Mouse (Mus musculus) MEL-GATA-1-ER (cell line): ENCODE measurements around the gene Pou6f2.

Source experiments
- DNase-seq: peaks from one replicate; pipeline ENCODE4 v3.0.0-alpha.2; 2012; ENCODE audit warnings: low read depth; ENCODE audit errors: extremely low read depth

Pou6f2 gene

DNA sequence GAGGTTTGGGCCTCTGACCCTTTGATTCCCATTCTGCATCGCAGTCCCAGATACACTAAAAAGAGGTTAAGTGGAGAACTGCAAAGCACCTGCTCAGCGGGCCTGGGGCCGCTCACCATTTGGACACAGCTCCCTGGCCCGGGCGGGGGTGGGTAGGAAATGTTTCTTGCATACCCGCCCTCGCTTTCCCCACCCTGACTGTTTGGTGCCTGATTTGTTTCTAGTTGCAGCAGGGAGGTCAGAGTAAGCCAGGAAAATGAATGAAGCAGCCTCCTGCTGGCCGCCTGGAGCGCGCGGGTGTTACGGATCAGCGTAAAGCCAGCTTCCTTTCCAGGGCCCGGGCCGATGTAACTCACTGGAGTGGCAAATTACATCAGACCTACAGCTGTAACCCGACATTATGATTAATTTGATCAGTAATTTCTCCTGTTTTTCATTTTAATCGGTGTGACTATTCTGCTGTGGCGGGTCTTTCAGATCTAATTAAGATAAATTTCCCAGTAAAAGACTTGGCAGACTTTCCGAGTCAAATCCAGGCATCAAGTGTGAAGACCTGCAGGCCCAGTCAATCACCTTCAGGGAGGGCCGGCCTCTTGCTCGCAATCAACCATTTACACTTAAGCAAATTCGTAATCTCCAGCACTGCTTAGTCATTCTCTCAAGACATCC lies 178.8 kb downstream of the Pou6f2 start:
- no peak for DNase-seq

DNA sequence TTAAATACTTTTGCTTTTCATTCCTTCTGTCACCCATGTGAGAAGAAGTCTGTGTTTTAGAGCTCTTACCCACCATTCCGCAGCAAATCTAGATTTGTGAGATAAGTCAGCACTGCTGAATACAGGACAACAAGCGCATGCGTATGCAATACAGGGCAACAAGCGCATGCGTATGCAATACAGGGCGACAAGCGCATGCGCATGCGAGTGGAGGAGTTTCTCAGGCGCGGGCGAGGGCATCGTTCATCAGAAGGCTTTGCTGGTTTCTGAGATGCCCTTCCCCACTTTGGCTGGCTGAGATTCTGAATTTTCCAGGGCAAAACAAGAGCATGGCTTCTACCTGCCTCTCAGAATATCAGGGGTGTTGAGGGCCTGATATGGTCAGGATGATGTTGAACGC lies 186.2 kb downstream of the Pou6f2 start:
- no peak for DNase-seq

DNA sequence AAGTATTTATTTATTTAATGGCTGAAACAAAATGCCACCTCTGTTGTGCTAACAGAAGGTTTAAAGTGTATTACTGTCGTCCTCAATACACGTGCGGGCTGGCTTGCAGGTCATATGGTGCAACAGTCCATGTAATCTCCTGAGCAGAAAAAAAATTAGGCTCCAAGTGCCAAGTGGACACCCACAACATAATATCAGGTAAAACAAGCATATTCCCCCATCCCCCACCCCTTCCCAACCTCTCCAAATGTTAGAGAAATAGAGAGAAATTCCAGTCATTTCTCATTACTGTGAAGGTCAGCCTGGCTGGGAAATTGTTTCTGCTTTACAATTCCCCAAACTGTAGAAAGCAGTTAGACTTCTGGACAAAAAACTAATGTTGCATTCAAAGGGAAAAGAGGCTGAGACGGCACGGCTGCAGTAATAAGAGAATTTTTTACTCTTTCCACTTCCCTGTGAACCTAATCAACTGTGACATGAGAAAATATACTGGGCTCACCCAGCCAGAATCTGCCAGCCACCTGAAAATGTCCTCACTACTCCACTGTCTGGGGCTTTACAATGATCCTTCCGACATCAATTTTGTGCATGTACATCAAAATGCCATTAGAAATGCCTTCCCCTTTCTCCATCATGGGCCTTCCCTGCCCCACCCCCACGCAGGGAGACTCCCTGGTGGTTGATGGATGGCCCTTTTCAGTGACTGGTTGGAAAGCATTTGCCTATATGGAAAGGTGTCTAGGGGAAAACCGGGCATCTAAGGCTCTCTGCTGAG lies 192.8 kb downstream of the Pou6f2 start:
- no peak for DNase-seq

DNA sequence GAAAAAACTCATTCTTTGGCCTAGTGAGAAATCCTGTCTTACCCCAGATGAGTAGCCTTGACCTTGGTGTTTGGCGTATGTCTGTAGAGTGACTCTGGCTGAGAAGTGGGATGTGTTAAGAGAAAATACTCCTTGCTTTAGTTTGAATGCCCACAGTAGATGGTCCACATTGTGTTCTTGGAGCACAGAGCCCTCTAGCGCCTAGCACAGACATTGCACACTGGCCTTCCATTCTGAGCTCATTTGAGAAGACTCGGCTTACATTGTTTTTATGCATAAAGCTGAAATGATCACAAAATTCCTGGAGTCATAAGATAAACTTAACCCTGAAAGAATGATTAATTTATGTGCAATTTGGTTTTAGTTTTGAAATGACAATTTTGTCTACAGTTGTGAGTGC lies 223.5 kb downstream of the Pou6f2 start:
- no peak for DNase-seq

DNA sequence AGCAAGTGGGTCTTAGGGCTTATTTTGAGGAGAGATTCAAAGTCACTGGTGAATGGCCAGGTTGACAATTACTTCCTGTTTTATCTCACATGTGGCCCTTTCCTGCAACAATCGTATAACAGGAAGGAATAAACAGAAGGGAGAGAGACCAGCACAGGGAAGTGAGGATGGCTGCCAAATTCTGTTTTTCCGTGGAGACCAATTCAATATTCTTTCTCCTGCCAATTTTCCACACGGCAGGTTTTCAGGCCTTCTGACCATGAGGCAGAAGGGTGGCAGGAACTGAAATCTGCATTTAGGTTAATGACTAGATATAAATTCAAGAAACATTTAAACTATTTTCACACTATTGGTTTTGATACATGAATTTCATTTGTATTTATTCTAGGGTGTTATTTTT lies 224.5 kb downstream of the Pou6f2 start:
- DNase-seq = no peak

DNA sequence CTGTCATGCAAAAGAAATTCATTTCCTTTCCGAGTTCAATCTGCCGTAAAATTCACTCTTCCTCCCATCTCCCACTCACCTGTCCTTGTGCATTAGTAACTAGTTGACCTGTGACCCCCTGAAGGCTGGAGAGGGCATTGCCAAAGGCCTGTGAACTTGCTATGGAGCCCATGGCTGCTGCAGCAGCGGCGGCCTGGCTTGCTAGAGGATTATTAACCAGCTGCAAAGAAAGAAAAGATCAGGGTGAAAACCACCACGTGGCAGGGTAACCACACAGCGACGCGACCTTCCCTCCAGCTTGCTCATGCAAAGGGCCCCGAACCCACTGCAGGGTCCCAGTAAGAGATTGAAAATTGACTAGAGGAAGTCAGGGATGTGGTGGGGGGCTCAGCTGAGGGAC lies 225.2 kb downstream of the Pou6f2 start:
- DNase-seq = no peak

DNA sequence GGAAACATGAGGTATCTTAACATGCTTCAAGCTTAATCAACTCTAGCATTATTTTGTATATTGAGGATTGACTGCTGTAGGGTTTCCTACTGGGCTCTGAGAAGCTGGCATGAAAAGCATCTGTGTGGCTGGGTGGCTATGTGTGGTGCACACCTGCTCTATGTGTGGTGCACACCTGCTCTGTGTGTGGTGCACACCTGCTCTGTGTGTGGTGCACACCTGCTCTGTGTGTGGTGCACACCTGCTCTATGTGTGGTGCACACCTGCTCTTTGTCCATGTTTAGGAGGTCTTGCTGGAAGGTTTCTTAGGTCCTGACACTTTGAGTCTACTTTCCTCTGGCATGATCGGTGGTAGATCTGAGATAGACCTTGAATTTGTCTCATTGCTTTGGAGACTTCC lies 233.3 kb downstream of the Pou6f2 start:
- no peak for DNase-seq

DNA sequence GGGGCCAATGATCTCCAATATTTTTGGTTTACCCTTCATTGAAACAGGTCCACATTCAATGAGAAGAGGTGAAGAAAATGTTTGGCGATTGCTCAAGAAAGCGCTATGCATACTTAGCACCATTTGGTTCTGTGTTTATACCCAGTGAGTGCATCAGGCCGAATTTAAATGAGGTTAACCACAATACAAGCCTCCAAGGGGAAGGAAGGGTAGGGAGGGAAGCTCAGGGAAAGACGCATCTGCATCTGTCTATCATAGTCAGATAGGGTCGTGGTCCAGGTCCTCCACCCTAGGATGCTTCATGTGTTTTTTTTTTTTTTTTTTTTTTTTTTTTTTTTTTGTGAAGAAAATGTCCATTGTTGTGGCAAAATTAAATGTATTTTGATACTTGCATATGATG lies 236.9 kb downstream of the Pou6f2 start:
- DNase-seq = no peak

DNA sequence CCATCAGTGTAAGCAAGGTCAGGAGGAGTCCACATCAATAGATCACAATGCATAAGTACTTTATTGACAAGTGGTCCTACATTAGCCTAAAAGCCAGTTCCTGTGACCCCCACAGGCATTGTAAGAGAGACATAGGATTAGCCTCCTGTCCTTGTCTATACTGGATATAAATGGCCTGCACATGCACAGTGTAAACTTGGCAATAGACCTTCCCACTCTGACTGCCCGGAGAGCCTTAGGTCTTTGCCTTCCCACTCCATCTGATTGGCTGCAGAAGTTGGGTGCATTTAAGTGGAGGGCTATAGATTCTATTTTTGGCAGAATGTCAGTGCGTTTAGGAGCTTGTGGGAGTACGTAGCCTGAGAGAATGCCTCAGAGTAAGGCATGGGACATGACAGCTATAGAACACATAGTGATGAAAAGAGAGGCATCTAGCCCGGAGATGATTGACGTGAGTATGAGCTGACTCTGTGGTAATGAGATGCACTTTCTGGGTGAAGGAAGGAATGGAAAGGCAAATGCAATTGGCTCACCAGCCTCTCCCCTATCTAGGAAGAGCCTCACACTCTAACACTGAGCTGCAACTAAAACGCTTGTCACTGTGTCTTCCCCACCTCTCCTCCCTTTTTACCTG lies 243.4 kb downstream of the Pou6f2 start:
- no peak for DNase-seq

DNA sequence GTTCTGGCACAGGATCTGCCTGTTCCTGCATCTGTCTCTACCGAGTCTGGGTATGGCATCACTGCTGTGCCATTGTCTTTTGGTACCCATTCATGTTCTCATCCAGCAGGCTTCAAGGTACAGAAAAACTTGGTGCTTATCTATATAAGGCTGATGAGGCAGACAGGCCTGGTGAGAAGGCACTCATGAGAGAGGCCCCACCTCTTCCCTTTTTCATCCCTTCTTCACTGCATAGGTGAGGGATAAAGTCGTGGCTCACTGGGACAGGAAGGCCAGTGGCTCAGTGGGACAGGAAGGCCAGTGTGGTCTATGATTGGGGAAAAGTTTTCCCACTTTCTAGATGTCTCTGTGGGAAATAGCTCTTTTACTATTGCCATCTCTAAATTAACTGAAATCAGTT lies 263.8 kb downstream of the Pou6f2 start:
- no peak for DNase-seq

DNA sequence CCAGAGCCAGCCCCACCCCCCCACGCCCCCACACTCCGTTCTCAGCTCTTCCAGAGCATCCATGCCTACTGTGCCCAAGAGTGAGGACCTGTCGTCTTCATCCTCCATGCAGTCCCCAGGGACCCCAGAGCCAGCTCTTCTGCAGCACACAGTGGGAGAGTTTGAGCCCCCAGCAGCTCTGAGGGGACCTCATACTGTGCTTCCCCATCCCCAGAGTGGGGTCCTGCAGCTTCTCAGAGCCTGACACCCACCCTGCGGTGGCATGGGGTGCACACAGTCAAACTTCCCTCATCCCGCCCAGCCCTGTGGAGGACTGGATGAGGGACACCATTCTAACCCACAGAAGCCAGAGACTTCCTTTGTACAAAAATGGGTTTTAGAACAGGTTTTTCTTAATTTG lies 264.3 kb downstream of the Pou6f2 start:
- DNase-seq = no peak

DNA sequence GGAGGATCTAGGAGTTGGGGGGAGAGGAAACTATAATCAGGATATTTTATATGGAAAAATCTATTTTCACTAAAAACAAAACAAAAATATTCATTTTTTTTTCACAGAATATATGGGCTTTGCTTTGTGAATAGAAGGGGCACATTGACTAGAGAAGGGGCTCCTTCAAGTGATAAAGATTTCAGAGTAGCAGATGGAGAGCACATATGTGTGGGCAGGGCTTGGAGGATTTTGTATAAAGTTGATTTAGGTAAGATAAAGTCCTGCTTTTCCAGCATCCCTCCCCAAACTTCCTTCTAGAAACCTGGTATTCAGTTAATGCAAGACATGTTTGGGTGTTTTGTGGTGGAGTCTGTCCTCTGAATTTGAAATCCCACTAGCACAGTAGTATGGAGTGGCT lies 266.2 kb downstream of the Pou6f2 start:
- DNase-seq = no peak

DNA sequence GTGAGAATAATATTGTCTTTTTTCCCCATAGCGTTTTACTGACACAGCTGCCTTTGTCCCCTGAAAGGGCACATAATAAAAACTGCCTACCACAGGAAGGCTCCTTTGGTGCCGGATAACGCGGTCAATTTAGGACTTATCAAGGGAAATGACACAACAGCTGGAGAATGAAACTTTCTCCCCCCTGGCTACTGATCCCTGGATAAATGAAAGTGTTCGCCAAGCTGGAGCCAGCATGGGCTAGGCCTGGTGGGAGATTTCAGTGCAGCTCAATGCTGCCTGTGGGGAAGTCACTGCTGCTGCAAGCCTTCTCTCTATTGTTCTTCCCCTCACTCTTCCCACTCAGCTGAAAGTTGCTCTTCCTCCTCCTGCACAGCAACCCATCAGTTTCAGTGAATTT lies 267.8 kb downstream of the Pou6f2 start:
- DNase-seq = no peak

DNA sequence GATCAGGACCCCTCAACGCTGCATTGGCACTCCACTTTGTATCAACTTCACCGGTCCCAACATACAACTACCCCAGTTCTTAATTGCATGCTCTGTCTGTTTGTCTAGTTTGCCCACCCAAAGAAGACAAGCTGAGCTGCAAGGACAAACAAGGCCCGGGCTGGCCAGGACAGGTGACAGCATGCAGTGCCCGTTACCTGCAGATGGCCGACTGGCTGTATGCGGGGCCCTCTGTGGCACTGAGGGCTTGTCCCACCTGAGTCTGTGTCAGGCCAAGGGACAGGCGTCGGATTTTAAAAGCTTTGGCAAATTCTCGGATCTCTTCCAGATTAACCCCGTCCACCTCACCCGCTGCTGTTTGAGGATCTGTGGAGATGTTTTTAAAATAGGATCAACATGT lies 268.7 kb downstream of the Pou6f2 start:
- DNase-seq = no peak

DNA sequence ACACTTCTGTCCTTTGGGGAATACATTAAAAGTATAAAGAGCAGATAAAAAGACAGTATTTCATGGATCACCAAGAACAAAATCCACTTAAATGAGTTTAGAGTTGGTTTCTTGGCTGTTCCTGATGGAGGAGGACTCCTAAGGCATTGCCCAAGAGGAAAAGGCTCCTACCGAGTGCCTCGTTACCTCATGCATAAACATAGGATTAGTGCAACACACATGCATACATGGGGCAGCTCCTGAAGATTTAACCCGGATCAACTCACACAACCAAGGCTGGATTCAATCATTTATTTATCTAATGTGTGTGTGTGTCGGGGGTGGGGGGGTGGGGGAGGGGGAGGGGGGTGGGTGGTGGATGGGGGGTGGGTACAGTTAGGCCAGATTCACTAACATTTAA lies 269.4 kb downstream of the Pou6f2 start:
- no peak for DNase-seq

DNA sequence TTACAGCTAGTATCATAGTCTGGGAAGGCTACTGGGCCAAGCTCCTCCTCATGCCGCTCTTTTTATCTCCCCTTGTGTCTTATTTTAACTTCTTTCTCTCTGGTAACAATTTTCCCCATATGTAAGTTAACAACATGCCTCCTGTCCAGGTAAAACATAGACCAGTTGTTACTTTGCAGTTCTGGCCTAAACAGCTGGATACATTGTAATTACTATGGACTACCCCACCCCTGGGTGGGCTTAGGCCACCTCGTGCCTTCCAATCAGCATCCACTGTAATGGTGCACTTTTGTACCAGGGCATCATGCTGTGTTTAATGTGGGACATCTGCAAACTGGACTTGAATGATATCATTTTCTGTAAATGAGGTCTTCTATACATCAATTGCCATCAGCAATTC lies 271.4 kb downstream of the Pou6f2 start:
- no peak for DNase-seq

DNA sequence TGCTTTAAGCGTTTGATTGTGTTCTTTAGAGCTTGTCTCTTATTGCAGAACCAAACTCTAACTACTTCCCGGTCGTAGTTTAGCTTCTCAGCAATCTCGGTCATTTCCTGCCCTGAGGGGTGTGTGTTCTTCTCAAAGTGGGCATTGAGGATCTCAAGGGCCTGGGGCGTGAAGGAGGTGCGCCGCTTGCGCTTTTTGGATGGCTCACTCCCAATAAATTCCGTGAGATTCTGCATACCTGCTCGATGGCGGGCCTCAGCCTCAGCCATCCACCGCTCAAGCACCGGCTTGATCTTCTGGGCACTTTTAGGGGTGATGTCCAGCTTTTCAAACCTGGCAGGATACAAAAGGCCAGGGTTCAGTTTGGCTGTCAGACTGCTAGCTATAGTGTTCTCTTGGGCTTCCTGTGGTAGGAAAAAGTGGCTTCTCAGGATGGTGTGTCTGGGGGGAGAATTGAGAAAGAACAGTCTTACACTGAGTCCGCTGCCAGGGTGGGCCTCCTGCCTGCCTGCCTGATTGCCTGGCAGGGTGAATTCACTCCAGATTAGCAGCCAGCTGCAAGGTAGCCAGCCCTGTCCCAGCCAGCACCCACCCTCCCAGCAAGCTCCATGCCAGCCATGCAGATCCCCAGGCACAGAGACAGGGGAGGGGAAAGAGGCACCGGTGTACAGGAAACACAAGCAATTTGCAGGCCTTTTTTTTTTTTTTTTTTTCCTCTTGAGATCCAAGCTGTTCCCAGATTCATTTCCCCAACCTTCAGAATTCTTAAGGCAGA lies 272.1 kb downstream of the Pou6f2 start:
- no peak for DNase-seq

DNA sequence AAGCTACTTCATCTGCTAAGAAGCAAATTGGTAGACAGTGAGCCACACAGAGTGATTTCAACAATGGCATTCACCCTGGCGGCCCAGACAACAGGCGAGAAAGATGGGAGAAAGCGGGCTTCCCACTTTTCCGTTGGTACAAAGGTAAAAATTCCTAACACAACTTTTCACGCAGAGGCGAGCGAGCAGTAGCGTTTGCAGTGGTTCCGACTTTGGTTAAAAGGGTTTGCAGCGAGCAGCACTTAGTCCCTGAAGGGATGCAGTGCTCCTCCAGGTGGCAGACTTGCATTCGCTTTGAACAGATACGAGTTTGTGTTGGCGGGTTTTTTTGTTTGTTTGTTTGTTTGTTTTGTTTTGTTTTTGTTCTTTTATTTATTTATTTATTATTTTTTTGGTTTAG lies 273.1 kb downstream of the Pou6f2 start:
- no peak for DNase-seq

DNA sequence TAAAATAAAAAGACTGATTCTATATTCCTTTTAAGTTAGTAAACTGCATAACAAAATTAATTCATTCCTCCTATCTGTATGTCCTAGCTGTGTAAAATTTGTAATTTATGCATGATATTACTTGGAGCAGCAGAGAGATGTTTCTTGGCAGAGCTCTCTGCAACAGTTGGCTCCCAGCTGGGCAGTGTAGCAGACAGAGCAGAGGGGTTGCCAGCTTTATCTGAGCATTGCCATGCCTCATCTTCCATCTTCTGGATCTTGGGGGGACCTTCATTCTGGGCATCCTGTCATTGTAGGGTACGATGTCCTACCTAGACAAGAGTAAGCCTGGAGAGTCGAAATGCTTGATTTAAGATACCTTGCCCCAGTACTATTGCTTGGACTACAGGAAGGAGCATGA lies 277.1 kb downstream of the Pou6f2 start:
- DNase-seq = no peak

DNA sequence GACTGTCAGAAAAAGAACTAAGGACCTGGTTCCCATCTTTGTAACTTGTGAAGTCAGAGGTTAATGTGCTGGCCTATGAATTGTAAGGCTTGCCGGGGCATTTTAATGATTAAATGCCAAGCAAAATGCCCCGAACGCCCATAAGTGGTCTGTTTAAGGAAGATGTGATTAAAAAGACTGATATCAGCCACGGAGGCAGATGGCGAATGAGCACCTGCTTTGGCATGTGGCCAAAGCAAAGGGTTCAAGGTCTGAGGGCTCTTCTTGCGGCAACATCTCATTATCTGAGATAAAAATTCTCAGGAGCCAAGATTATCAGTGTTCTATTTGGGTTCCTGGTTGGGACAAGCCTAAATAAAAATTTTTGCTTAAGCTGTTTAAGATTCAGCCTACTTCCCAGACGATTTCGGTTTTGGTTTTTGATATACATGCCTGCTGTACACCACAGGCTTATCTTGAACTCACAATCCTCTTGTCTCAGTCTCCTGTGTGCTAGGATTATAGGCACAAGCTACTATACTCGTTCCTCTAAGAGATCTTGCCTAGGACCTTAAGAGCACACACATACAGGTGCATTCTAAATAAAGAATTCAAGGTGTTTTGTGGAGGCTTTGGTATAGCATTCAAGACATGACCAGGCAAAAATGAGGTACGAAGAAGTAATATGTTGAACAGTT lies 315.9 kb downstream of the Pou6f2 start:
- no peak for DNase-seq
